Mouse (Mus musculus) forebrain, embryonic 10.5 days (tissue): Measurements from ENCODE around the gene Acsl4. TPM values are rescaled to one million over a fixed set of nuclear protein-coding genes. Genes with fewer than 3 reads are reported as not detected.

Experiments used
- DNase-seq: peaks from one replicate; pipeline ENCODE4 v3.0.0-alpha.2; 2017; ENCODE audit warnings: low spot score; ENCODE audit errors: extremely low spot score
- H3K27ac ChIP-seq: fragments of 300-500 bp; sonication (generic); 2 replicates; pipeline ENCODE4 v1.5.1; 2016; ENCODE audit warnings: mild to moderate bottlenecking
- H3K27me3 ChIP-seq: fragments of 300-500 bp; sonication (generic); 2 replicates; pipeline ENCODE4 v1.6.1; 2016; ENCODE audit warnings: mild to moderate bottlenecking; ENCODE audit not compliant: poor library complexity, severe bottlenecking
- H3K36me3 ChIP-seq: fragments of 300-500 bp; sonication (generic); replicated peaks from 2 replicates; pipeline ENCODE4 v1.6.1; 2016; ENCODE audit warnings: mild to moderate bottlenecking, moderate library complexity
- H3K4me1 ChIP-seq: fragments of 300-500 bp; sonication (generic); 2 replicates; pipeline ENCODE4 v1.6.1; 2016
- H3K4me3 ChIP-seq: fragments of 300-500 bp; sonication (generic); 2 replicates; pipeline ENCODE4 v1.5.1; 2016; ENCODE audit warnings: mild to moderate bottlenecking, moderate library complexity
- H3K9me3 ChIP-seq: fragments of 300-500 bp; sonication (generic); 2 replicates; pipeline ENCODE4 v1.6.1; 2016; ENCODE audit warnings: mild to moderate bottlenecking, moderate library complexity
- WGBS: fragments of 180-500 bp; shearing (Covaris S2); methylation state at CpG from one replicate; pipeline ENCODE4 v1.1.7; 2016; 5-methylcytosine and 5-hydroxymethylcytosine counted together
- polyA plus RNA-seq: library from polyadenylated mRNA; unstranded; fragments of >200 nt; fragmentation: Nextera tagmentation; extraction: Ambion mirVana; gene quantifications from 2 replicates; pipeline ENCODE4 v1.2.1, GENCODE M21; 2016

Acsl4 gene
- polyA plus RNA-seq, 1 experiment from 2014 or later, result 20.2 TPM

DNA sequence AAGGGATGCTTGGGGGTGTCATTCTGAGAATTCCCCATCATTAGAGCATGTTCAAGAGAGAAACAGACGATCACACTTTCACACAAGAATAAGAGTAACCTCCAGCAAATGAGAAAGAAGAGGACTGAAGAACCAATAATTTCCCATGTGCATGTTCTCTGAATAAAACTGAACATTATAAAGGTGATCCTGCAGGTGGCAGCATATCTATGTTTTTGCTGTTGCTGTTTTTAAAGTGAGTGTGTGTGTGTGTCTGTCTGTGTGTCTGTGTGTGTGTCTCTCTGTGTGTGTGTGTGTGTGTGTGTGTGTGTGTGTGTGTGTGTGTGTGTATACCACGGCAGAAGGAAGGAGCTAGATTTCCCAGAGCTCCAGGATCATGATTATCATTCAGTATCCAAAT is 64.6 kb downstream of the Acsl4 start:
- H3K36me3 ChIP-seq, result peaks cover 5% of the 10 kb centered on the region
- no peaks in the 10 kb centered on the region for H3K9me3 ChIP-seq
- peaks cover 20% of the 10 kb centered on the region for H3K27me3 ChIP-seq
- WGBS, result 94% methylated on average over 1 of the region's 2 CpGs
- no peak overlapping the region for H3K27ac ChIP-seq
- no peaks in the 10 kb centered on the region for H3K4me1 ChIP-seq
- H3K4me3 ChIP-seq, result no peak overlapping the region
- DNase-seq, result no peak

DNA sequence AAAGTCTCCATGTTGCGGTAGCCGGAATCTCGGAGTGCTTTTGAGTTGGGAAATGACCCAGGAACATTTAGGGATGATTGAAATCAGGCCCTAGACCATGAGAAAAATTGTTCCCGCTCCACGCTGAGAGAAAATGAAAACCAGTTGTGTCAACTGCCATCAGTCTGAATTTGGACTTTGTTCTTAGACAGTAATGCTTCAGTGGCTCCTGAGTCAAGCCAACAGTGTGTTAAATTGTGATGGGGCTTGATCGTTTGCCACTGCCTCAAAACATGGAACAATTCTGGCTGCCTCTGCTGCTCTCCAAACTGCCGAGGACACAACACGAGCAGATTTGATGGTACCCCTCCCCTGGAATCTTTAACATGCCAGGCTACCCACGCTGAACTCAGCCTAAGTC is 74.2 kb downstream of the Acsl4 start:
- Histone ChIP-seq H3K9me3 (no peaks in the 10 kb centered on the region), H3K4me3 (no peak overlapping the region), H3K27me3 (peaks cover 47% of the 10 kb centered on the region), H3K36me3 (no peaks in the 10 kb centered on the region), H3K27ac (no peak overlapping the region), H3K4me1 (no peaks in the 10 kb centered on the region)
- WGBS, result 77% methylated on average over 9 of the region's 9 CpGs
- DNase-seq, result no peak

- no peak for DNase-seq
- H3K36me3 ChIP-seq, result no peaks in the 10 kb centered on the region
- H3K9me3 ChIP-seq, result no peaks in the 10 kb centered on the region
- WGBS, result 80% methylated on average over 8 of the region's 8 CpGs
- H3K4me1 ChIP-seq, result no peaks in the 10 kb centered on the region
- H3K4me3 ChIP-seq, result no peak overlapping the region
- peaks cover 55% of the 10 kb centered on the region for H3K27me3 ChIP-seq
- no peak overlapping the region for H3K27ac ChIP-seq
Observed at GRCm38 (mm10) chrX:142315270-142315669, 75.1 kb downstream of the Acsl4 start.

DNA sequence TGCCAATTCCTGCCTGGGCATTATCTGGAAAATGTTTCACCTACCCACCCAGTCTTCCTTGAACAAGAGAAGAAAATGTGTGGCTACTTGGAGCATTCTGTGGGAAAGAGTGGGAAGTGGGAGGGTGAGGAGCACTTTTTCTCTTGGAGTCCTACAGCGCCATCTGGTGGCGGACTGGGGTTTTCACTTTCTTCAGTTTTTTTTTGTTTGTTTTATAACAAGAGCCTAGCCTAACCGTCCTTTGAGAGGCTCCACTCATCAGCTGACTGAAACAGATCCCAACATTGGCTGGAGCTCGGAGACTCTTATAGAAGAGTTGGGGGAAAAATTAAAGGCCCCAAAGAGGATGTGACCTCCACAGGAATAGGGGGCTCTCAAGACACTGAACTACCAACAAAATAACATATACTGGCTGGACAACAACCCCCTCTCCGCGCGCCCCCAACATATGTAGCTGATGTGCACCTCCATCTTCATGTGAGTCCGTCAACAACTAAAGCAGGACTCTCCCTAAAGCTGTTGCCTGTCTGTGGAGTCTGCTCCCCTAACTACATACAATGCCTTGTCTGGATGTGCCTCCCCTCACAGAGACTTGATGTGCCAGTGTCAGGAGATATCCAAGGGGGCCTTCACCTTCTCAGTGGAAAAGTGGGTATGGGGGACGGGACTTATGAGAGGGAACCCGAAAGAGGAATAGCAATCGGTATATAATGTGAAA is 75.9 kb downstream of the Acsl4 start:
- Histone ChIP-seq H3K27ac (no peak overlapping the region), H3K4me3 (no peak overlapping the region), H3K9me3 (no peaks in the 10 kb centered on the region), H3K4me1 (no peaks in the 10 kb centered on the region), H3K36me3 (no peaks in the 10 kb centered on the region), H3K27me3 (peaks cover 62% of the 10 kb centered on the region)
- DNase-seq, result peak; percentile 57
- 54% methylated on average over 11 of the region's 11 CpGs for WGBS

- WGBS, result 78% methylated on average over 5 of the region's 5 CpGs
- Histone ChIP-seq H3K9me3 (no peaks in the 10 kb centered on the region), H3K27me3 (peaks cover 84% of the 10 kb centered on the region)
Observed at GRCm38 (mm10) chrX:142310431-142310830, 79.9 kb downstream of the Acsl4 start.

GRCm38 (mm10) chrX:142305869-142306581 is 84.3 kb downstream of the Acsl4 start, which contains the start of gene Kcne1l:
Gene Kcne1l (minus strand): TSS chrX:142306294.
- peak within 1 kb of the TSS; percentile 45 for H3K4me3 ChIP-seq
- 25% methylated on average over 32 of the region's 33 CpGs for WGBS
- H3K9me3 ChIP-seq, result no peaks in the 10 kb centered on the region
- H3K36me3 ChIP-seq, result no peaks in the 10 kb centered on the region
- peaks cover 16% of the 10 kb centered on the region for H3K4me1 ChIP-seq
- DNase-seq, result peak; percentile 42
- peak within 1 kb of the TSS; percentile 66 for H3K27ac ChIP-seq
- peaks cover 97% of the 10 kb centered on the region for H3K27me3 ChIP-seq

More at GRCm38 (mm10) chrX:142310431-142310830, 79.9 kb downstream of the Acsl4 start:
- DNase-seq, result no peak
- Histone ChIP-seq H3K27ac (no peak overlapping the region), H3K4me1 (peaks cover 10% of the 10 kb centered on the region), H3K36me3 (no peaks in the 10 kb centered on the region), H3K4me3 (no peak overlapping the region)

DNA sequence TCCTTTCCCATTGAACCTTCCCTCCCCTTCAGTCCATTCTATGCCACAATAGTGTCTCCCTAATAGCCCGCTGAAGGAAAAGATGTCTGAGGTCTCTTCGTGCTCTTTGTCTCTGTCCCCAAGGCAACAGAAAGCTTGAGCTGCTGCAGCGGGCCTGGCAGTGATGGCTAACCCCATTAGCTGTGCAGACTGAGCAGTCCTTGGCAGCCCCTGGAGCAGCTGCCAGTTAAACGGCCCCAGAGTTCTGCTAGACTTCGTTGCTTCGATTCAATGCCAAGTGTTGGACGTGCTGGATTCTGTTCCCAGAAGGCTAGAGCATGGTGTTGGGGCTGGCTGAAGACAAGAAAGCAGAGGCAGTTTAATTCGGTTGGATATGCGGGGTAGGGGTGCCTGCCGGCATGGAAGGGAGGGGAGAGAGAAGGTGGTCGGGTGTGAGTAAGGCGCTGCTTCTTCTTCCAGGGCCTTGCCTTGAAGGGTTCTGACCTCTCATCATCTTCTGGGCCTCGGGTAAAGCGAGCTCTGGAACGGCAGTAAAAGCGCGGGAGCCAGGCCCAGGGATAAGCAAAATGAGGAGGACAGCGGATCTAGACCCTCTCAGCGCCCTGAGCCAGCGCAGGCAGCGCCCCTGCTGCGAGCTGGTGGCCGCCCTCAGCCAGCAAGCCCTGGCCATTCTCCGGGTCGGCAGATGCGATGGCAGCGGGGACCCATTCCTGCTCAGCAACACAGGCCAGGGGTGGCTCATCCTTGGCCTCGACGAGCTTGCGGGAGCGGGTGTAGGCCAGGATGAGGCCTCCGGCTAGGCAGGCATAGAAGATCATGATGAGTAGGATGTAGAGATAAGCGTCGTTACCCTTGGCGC is 85.1 kb downstream of the Acsl4 start:
- DNase-seq, result no peak
- Histone ChIP-seq H3K27me3 (peaks cover 98% of the 10 kb centered on the region), H3K4me1 (peaks cover 16% of the 10 kb centered on the region), H3K27ac (peak overlapping the region; percentile 66), H3K4me3 (peak overlapping the region; percentile 45), H3K36me3 (no peaks in the 10 kb centered on the region), H3K9me3 (no peaks in the 10 kb centered on the region)
- WGBS, result 32% methylated on average over 34 of the region's 35 CpGs

GRCm38 (mm10) chrX:142304592-142304991 is 85.7 kb downstream of the Acsl4 start:
- Histone ChIP-seq H3K36me3 (no peaks in the 10 kb centered on the region), H3K27ac (no peak overlapping the region), H3K9me3 (no peaks in the 10 kb centered on the region), H3K4me3 (no peak overlapping the region), H3K27me3 (peaks cover 99% of the 10 kb centered on the region), H3K4me1 (peaks cover 16% of the 10 kb centered on the region)
- DNase-seq, result no peak

DNA sequence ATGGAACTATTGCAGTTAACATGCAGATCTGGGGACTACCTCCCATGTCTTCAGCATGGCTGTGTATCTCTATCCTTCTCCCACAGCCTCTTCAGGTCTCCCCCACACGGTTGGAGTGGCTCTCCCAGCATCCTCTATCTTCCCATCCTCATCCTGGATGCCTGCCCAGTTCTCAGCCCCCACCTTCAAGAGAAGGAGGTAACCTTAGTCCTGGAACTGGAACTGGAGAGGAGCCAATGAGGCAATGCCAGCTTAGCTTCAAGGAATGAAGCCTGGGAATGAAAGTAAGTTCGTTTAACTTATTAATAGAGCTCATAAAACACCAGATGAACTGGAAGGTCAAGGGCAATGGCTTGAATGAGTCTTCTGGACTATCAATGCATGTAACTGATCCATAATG is 86.9 kb downstream of the Acsl4 start:
- no peak overlapping the region for H3K4me3 ChIP-seq
- no peak for DNase-seq
- no peaks in the 10 kb centered on the region for H3K9me3 ChIP-seq
- no peak overlapping the region for H3K27ac ChIP-seq
- peaks cover 89% of the 10 kb centered on the region for H3K27me3 ChIP-seq
- no peaks in the 10 kb centered on the region for H3K36me3 ChIP-seq
- H3K4me1 ChIP-seq, result peaks cover 16% of the 10 kb centered on the region
- 68% methylated on average over 2 of the region's 2 CpGs for WGBS

GRCm38 (mm10) chrX:142285905-142286304 is 104.4 kb downstream of the Acsl4 start:
- H3K27ac ChIP-seq, result no peak overlapping the region
- no peaks in the 10 kb centered on the region for H3K36me3 ChIP-seq
- H3K4me1 ChIP-seq, result no peaks in the 10 kb centered on the region
- no peaks in the 10 kb centered on the region for H3K9me3 ChIP-seq
- DNase-seq, result no peak
- peaks cover 67% of the 10 kb centered on the region for H3K27me3 ChIP-seq
- 66% methylated on average over 5 of the region's 5 CpGs for WGBS
- no peak overlapping the region for H3K4me3 ChIP-seq

DNA sequence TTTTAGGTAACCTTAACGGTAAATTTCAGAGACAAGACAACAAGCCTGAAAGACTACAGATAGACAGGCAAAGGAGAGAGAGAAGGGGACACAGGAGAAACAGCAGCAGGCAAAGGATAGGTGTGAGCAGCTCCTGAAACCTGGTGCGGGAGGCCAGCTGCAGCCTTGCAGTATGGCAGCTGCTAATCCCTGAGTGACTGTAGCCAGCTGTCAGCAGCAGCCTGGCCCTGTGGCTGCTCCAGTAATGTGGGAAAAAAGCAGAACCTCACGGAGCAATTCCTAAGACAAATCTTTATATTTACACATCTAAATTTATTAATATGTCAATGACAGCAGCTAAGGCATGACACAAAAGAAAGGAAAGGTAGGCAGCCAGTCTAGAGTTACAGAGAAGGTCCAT is 113.8 kb downstream of the Acsl4 start:
- H3K36me3 ChIP-seq, result no peaks in the 10 kb centered on the region
- peaks cover 73% of the 10 kb centered on the region for H3K27me3 ChIP-seq
- H3K4me1 ChIP-seq, result no peaks in the 10 kb centered on the region
- no peak for DNase-seq
- WGBS, result 73% methylated on average over 3 of the region's 3 CpGs
- no peak overlapping the region for H3K4me3 ChIP-seq
- no peak overlapping the region for H3K27ac ChIP-seq
- H3K9me3 ChIP-seq, result no peaks in the 10 kb centered on the region

DNA sequence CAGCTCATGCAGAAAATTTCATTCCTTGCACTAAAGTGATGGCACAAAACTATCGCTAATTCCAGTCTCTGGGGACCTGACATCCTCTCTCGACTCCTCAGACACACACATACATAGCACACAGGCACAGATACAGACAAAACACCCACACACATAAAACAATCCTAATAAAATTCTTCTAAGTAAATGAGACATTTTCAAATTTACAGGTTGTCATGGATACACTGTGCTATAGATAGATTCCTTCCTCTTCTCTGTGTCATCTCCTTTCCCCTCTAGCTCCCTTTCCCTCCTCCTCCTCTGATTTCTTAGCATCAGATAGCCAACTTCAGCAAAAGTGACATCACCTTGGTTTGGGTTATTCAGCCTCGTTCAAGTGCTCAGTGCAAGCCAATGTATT is 114.3 kb downstream of the Acsl4 start:
- H3K4me3 ChIP-seq, result no peak overlapping the region
- H3K27me3 ChIP-seq, result peaks cover 73% of the 10 kb centered on the region
- H3K9me3 ChIP-seq, result no peaks in the 10 kb centered on the region
- no peak for DNase-seq
- H3K4me1 ChIP-seq, result no peaks in the 10 kb centered on the region
- H3K27ac ChIP-seq, result no peak overlapping the region
- H3K36me3 ChIP-seq, result no peaks in the 10 kb centered on the region
- WGBS, result 83% methylated on average over 3 of the region's 3 CpGs
